Mouse (Mus musculus) common myeloid progenitor, adult 5-6 weeks (primary cell): ENCODE results near the gene Acvr1b. TPM values are rescaled to one million over a fixed set of nuclear protein-coding genes. Genes with fewer than 3 reads are reported as not detected.

ENCODE experiments used
- ATAC-seq: replicated peaks from 2 replicates; pipeline ENCODE4 v1.8.0; 2016; ENCODE audit warnings: low read depth, mild to moderate bottlenecking, moderate TSS enrichment, inconsistent platforms; ENCODE audit not compliant: poor library complexity, severe bottlenecking
- total RNA-seq: library from RNA; stranded (forward); fragments of 200-1000, 187-1606 nt; gene quantifications from 2 replicates; pipeline ENCODE4 v1.2.3, GENCODE M21; 2017

Gene Acvr1b
- total RNA-seq, 1 experiment from 2014 or later: 13.4 TPM

- ATAC-seq: no peak
Measured at GRCm38 (mm10) chr15:101192651-101193050, 18.8 kb downstream of the Acvr1b start.

GRCm38 (mm10) chr15:101193971-101194370 lies 20.1 kb downstream of the Acvr1b start:
- ATAC-seq: no peak

- ATAC-seq: peak; percentile 59
Measured at GRCm38 (mm10) chr15:101194951-101195823, 21.3 kb downstream of the Acvr1b start.

GRCm38 (mm10) chr15:101196079-101196795 lies 22.4 kb downstream of the Acvr1b start:
- peak; percentile 12; the same call in 1 of the 2 replicates for ATAC-seq

GRCm38 (mm10) chr15:101196961-101197360 lies 23.1 kb downstream of the Acvr1b start:
- no peak for ATAC-seq

- ATAC-seq: 0 out of 2 replicates have a peak, but pooled peaks have one; percentile 1
Measured at GRCm38 (mm10) chr15:101197497-101198179, 23.8 kb downstream of the Acvr1b start.

GRCm38 (mm10) chr15:101198218-101198617 lies 24.4 kb downstream of the Acvr1b start:
- ATAC-seq: peak; percentile 78

- ATAC-seq: no peak
Measured at GRCm38 (mm10) chr15:101198850-101199249, 25.0 kb downstream of the Acvr1b start.

- ATAC-seq: no peak
Measured at GRCm38 (mm10) chr15:101200777-101201295, 27.0 kb downstream of the Acvr1b start.

- no peak for ATAC-seq
Measured at GRCm38 (mm10) chr15:101201414-101201813, 27.5 kb downstream of the Acvr1b start.

GRCm38 (mm10) chr15:101203673-101204072 lies 29.8 kb downstream of the Acvr1b start:
- no peak for ATAC-seq

- no peak for ATAC-seq
Measured at GRCm38 (mm10) chr15:101204781-101205180, 30.9 kb downstream of the Acvr1b start.

GRCm38 (mm10) chr15:101210228-101210627 lies 36.4 kb downstream of the Acvr1b start:
- ATAC-seq: peak; percentile 86

- ATAC-seq: no peak
Measured at GRCm38 (mm10) chr15:101210998-101211613, 37.2 kb downstream of the Acvr1b start.

GRCm38 (mm10) chr15:101212435-101212834 lies 38.6 kb downstream of the Acvr1b start:
- no peak for ATAC-seq

GRCm38 (mm10) chr15:101215136-101215535 lies 41.3 kb downstream of the Acvr1b start:
- ATAC-seq: no peak

- ATAC-seq: no peak
Measured at GRCm38 (mm10) chr15:101216036-101216435, 42.2 kb downstream of the Acvr1b start.

- ATAC-seq: no peak
Measured at GRCm38 (mm10) chr15:101220905-101221297, 47.0 kb downstream of the Acvr1b start.

GRCm38 (mm10) chr15:101221298-101222104 lies 47.6 kb downstream of the Acvr1b start:
- peak; percentile 46 for ATAC-seq
